Mouse (Mus musculus): Measurements from ENCODE around the gene Slc17a7. TPM values are rescaled to one million over a fixed set of nuclear protein-coding genes. Genes with fewer than 3 reads are reported as not detected.
"Not testable (repeated sequence)": the region's sequence is repeated elsewhere in the genome, so short reads cannot be mapped to it uniquely, and the experiment has no call there.

Slc17a7 gene
- polyA plus RNA-seq, 1 experiment from 2014 or later = not detected

DNA sequence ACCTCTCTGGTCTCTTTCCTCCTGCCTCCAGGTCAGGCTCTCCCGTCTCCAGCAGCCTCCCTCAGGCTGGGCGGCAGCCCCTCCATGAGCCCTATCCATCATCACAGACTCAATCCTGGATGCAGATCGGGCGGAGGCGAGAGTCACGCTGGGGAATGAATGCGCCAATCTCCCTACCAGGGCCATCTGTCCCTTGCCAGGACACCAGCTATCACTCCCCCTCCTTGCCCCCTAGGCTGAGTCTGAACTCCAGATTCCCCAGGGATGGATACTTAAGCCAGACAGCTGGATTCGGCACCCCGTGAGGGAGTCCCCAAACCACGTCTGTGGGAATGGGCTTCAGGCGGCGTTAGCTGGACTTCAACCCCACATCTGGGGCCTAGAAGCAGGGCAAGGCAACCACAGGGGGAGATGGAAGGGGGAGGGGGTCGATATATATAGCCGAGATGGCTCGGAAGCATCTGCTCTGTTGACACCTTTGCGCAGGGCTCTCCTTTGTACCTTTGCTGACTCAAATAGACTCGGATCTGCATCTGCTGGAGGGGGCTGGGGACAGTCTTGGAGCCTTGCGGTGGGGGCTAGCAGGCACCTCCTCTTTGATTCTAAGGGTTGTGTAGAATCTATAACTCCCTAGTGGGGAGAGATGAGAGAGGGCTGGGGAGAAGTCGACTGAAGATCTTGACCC lies 4.2 kb downstream of the Slc17a7 start:
- no peak overlapping the region for H3K9ac ChIP-seq (replicated peaks)
- H3K36me3 ChIP-seq (replicated peaks; ENCODE audit: insufficient read depth, low read length) = no peaks in the 10 kb centered on the region
- WGBS (ENCODE audit: insufficient replicate concordance) = 4% methylated on average over 19 of the region's 19 CpGs
- no peak for TF ChIP-seq CTCF (IDR thresholded peaks at IDR 0.05; ENCODE audit: low read depth)
- TF ChIP-seq EP300 (IDR thresholded peaks at IDR 0.05; ENCODE audit: low read depth) = no peak
- no peak for ATAC-seq
- DNase-seq = no peak
- H3K27me3 ChIP-seq (ENCODE audit: insufficient read depth, low read length) = peaks cover 76% of the 10 kb centered on the region
- no peak overlapping the region for H3K4me3 ChIP-seq (ENCODE audit: low read depth, low read length)
- H3K27ac ChIP-seq (ENCODE audit: low read depth) = no peak overlapping the region
- H3K4me1 ChIP-seq (ENCODE audit: insufficient read depth) = peaks cover 7% of the 10 kb centered on the region
- H3K9me3 ChIP-seq (ENCODE audit: low read length) = peaks cover 22% of the 10 kb centered on the region
- no peak overlapping the region for H3K4me2 ChIP-seq (ENCODE audit: low read depth, low read length)

DNA sequence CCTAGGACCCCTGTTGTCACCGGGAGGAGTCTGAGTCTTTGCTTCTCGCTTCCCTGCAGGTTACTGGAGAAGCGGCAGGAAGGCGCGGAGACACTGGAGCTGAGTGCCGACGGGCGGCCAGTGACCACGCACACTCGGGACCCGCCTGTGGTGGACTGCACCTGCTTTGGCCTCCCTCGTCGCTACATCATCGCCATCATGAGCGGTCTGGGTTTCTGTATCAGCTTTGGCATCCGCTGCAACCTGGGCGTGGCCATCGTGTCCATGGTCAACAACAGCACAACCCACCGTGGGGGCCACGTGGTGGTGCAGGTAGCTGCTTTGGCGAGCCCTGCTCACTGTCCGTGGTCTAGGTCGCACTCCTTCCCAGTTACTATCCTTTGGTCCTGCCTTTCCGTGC lies 4.9 kb downstream of the Slc17a7 start:
- no peak overlapping the region for H3K4me2 ChIP-seq (ENCODE audit: low read depth, low read length)
- 8% methylated on average over 24 of the region's 24 CpGs for WGBS (ENCODE audit: insufficient replicate concordance)
- no peaks in the 10 kb centered on the region for H3K36me3 ChIP-seq (replicated peaks; ENCODE audit: insufficient read depth, low read length)
- peaks cover 69% of the 10 kb centered on the region for H3K27me3 ChIP-seq (ENCODE audit: insufficient read depth, low read length)
- DNase-seq (no peak), ATAC-seq (no peak)
- peaks cover 24% of the 10 kb centered on the region for H3K9me3 ChIP-seq (ENCODE audit: low read length)
- H3K4me3 ChIP-seq (ENCODE audit: low read depth, low read length) = no peak overlapping the region
- H3K9ac ChIP-seq (replicated peaks) = no peak overlapping the region
- H3K27ac ChIP-seq (ENCODE audit: low read depth) = no peak overlapping the region
- H3K4me1 ChIP-seq (ENCODE audit: insufficient read depth) = peaks cover 5% of the 10 kb centered on the region
- TF ChIP-seq EP300 (IDR thresholded peaks at IDR 0.05; ENCODE audit: low read depth) = no peak
- no peak for TF ChIP-seq CTCF (IDR thresholded peaks at IDR 0.05; ENCODE audit: low read depth)

DNA sequence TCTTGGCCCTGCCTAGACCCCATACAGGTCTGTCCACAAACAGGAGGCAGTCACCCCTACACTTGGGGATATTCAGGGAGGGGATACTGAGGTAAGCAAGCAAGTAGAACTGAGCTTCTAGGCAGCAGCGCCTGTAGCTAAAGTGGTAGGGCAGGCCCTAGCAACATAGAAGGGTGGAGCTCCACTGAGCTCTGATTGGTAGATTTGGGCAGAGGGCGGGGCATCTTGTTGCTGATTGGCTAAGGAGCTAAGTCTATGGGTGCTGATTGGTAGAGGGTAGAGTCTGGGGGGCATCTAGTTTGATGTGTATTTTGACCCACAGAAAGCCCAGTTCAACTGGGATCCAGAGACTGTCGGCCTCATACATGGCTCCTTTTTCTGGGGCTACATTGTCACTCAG lies 5.7 kb downstream of the Slc17a7 start:
- Histone ChIP-seq H3K27me3 (ENCODE audit: insufficient read depth, low read length) (peaks cover 68% of the 10 kb centered on the region), H3K9ac (replicated peaks) (no peak overlapping the region)
- WGBS (ENCODE audit: insufficient replicate concordance) = 87% methylated on average over 3 of the region's 3 CpGs

DNA sequence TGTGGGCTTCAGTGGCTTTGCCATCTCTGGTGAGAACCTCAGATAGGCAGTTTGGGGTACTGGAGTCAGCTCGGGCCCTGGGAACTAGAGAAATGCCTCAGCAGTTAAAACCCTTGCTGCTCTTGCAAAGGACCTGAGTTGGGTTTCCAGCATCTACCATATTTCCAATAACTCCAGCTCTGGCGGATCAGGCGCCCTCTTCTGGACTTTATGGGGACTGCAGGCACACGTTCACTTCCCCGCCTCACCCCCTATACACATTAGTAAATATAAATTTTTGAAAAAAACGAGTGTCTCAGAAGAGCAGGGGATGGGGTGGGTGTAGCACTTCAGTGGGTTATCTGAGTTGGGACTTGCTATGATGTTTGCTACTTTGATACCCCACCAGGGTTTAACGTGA lies 9.2 kb downstream of the Slc17a7 start:
- H3K4me1 ChIP-seq (ENCODE audit: insufficient read depth) = no peaks in the 10 kb centered on the region
- peaks cover 24% of the 10 kb centered on the region for H3K9me3 ChIP-seq (ENCODE audit: low read length)
- H3K36me3 ChIP-seq (replicated peaks; ENCODE audit: insufficient read depth, low read length) = no peaks in the 10 kb centered on the region
- H3K27ac ChIP-seq (ENCODE audit: low read depth) = no peak overlapping the region
- no peak overlapping the region for H3K4me2 ChIP-seq (ENCODE audit: low read depth, low read length)
- 54% methylated on average over 7 of the region's 7 CpGs for WGBS (ENCODE audit: insufficient replicate concordance)
- no peak for ATAC-seq
- no peak overlapping the region for H3K9ac ChIP-seq (replicated peaks)
- no peak overlapping the region for H3K4me3 ChIP-seq (ENCODE audit: low read depth, low read length)
- peak; percentile 56 for TF ChIP-seq CTCF (IDR thresholded peaks at IDR 0.05; ENCODE audit: low read depth)
- no peak for TF ChIP-seq EP300 (IDR thresholded peaks at IDR 0.05; ENCODE audit: low read depth)
- H3K27me3 ChIP-seq (ENCODE audit: insufficient read depth, low read length) = peaks cover 68% of the 10 kb centered on the region
- peak; percentile 45 for DNase-seq

More for the DNA sequence above, 5.7 kb downstream of the Slc17a7 start:
- Histone ChIP-seq H3K9me3 (ENCODE audit: low read length) (peaks cover 24% of the 10 kb centered on the region), H3K4me3 (ENCODE audit: low read depth, low read length) (no peak overlapping the region), H3K4me1 (ENCODE audit: insufficient read depth) (no peaks in the 10 kb centered on the region), H3K27ac (ENCODE audit: low read depth) (no peak overlapping the region), H3K36me3 (replicated peaks; ENCODE audit: insufficient read depth, low read length) (no peaks in the 10 kb centered on the region), H3K4me2 (ENCODE audit: low read depth, low read length) (no peak overlapping the region)
- DNase-seq (no peak), ATAC-seq (no peak)
- TF ChIP-seq EP300 (IDR thresholded peaks at IDR 0.05; ENCODE audit: low read depth) (no peak), CTCF (IDR thresholded peaks at IDR 0.05; ENCODE audit: low read depth) (no peak)

DNA sequence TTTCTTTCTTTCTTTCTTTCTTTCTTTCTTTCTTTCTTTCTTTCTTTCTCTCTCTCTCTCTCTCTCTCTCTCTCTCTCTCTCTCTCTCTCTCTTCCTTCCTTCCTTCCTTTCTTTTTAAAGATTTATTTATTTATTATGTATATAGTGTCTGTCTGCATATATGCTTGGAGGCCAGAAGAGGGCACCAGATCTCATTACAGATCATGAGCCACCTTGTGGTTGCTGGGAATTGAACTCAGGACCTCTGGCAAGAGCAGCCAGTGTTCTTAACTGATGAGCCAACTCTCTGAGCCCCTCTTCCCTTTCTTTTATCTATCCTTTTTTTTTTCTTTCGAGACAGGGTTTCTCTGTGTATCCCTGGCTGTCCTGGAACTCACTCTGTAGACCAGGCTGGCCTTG lies 10.0 kb downstream of the Slc17a7 start:
- peaks cover 19% of the 10 kb centered on the region for H3K9me3 ChIP-seq (ENCODE audit: low read length)
- not testable (repeated sequence) for DNase-seq

DNA sequence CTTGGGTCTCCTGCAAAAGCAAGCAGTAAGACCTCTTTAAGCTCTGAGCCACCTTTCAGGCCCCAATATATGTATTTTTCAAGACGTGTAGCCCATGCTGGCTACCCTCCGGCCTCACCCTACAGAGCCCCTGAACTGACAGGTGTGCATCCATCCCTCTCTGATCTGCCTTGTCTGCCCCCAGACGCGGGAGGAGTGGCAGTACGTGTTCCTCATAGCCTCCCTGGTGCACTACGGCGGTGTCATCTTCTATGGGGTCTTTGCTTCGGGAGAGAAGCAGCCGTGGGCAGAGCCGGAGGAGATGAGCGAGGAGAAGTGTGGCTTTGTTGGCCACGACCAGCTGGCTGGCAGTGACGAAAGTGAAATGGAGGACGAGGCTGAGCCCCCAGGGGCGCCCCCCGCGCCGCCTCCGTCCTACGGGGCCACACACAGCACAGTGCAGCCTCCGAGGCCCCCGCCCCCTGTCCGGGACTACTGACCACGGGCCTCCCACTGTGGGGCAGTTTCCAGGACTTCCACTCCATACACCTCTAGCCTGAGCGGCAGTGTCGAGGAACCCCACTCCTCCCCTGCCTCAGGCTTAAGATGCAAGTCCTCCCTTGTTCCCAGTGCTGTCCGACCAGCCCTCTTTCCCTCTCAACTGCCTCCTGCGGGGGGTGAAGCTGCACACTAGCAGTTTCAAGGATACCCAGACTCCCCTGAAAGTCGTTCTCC lies 11.0 kb downstream of the Slc17a7 start:
- no peak overlapping the region for H3K4me2 ChIP-seq (ENCODE audit: low read depth, low read length)
- H3K27ac ChIP-seq (ENCODE audit: low read depth) = no peak overlapping the region
- ATAC-seq (no peak), DNase-seq (no peak)
- H3K4me3 ChIP-seq (ENCODE audit: low read depth, low read length) = no peak overlapping the region
- TF ChIP-seq EP300 (IDR thresholded peaks at IDR 0.05; ENCODE audit: low read depth) = no peak
- TF ChIP-seq CTCF (IDR thresholded peaks at IDR 0.05; ENCODE audit: low read depth) = no peak
- no peaks in the 10 kb centered on the region for H3K4me1 ChIP-seq (ENCODE audit: insufficient read depth)
- peaks cover 10% of the 10 kb centered on the region for H3K9me3 ChIP-seq (ENCODE audit: low read length)
- H3K36me3 ChIP-seq (replicated peaks; ENCODE audit: insufficient read depth, low read length) = no peaks in the 10 kb centered on the region
- 6% methylated on average over 29 of the region's 29 CpGs for WGBS (ENCODE audit: insufficient replicate concordance)
- H3K27me3 ChIP-seq (ENCODE audit: insufficient read depth, low read length) = peaks cover 68% of the 10 kb centered on the region
- no peak overlapping the region for H3K9ac ChIP-seq (replicated peaks)

More for the DNA sequence above, 10.0 kb downstream of the Slc17a7 start:
- H3K4me1 ChIP-seq (ENCODE audit: insufficient read depth); H3K4me2 ChIP-seq (ENCODE audit: low read depth, low read length); ATAC-seq; H3K4me3 ChIP-seq (ENCODE audit: low read depth, low read length); H3K27ac ChIP-seq (ENCODE audit: low read depth); H3K36me3 ChIP-seq (replicated peaks; ENCODE audit: insufficient read depth, low read length); H3K9ac ChIP-seq (replicated peaks): not testable (repeated sequence)
- WGBS (ENCODE audit: insufficient replicate concordance) = 47% methylated on average over 1 of the region's 1 CpGs
- peaks cover 68% of the 10 kb centered on the region for H3K27me3 ChIP-seq (ENCODE audit: insufficient read depth, low read length)
- peak; percentile 59 for TF ChIP-seq CTCF (IDR thresholded peaks at IDR 0.05; ENCODE audit: low read depth)

Measured in liver, postnatal 0 days (tissue).